9 mouse cellular contexts compared by ENCODE assay signal in genomic region chr9:37085370-37085769, GRCm38 (mm10).
DNase-seq lines count a peak whose midpoint lies in the region; ATAC-seq and TF ChIP-seq lines count a peak whose summit lies in the region.
"Had no signal": no experiment of that assay in that cellular context is flagged by ENCODE, and none has a peak within 500 bp of the region (broad histone marks: within the 10 kb centered on the region; RNA-seq: fewer than 3 reads in every experiment).

No protein-coding gene starts in this region.

- no peak overlapping the region for H3K4me3 ChIP-seq in hindbrain, postnatal 0 days (ENCODE audit: low read length)
- no peak overlapping the region for H3K4me3 ChIP-seq in hindbrain, embryonic 11.5 days (ENCODE audit: low read depth, low read length)
- H3K4me3 ChIP-seq in heart, embryonic 15.5 days, result no peak overlapping the region
- H3K4me3 ChIP-seq: erythroblast, embryonic 14.5 days had no signal

- no peaks in the 10 kb centered on the region for H3K36me3 ChIP-seq in hindbrain, postnatal 0 days (ENCODE audit: insufficient read depth, low read length)
- no peaks in the 10 kb centered on the region for H3K36me3 ChIP-seq in hindbrain, embryonic 11.5 days (ENCODE audit: control insufficient read depth, insufficient read depth, low read length)
- H3K36me3 ChIP-seq in heart, embryonic 15.5 days, result no peaks in the 10 kb centered on the region

- DNase-seq in hindbrain, postnatal 0 days (ENCODE audit: low spot score), result peak; percentile 68
- no peak for DNase-seq in hindbrain, embryonic 11.5 days (ENCODE audit: low spot score)
- peak; percentile 19 for DNase-seq in urinary bladder, postnatal 14 days (ENCODE audit: low spot score)
- no peak for DNase-seq in urinary bladder, postnatal 4 days (ENCODE audit: low spot score in 2 of 2)
- peak; percentile 60 for DNase-seq in telencephalon, adult 2 months (ENCODE audit: low read depth, low spot score)
- DNase-seq in thymus, postnatal 4 days, result no peak
- DNase-seq in urinary bladder, postnatal 25 days (ENCODE audit: low spot score), result no peak

- TF ChIP-seq CTCF in hindbrain, postnatal 0 days (IDR thresholded peaks at IDR 0.05; ENCODE audit: low read depth), result no peak

- ATAC-seq in hindbrain, postnatal 0 days, result peak; percentile 66
- ATAC-seq in hindbrain, embryonic 11.5 days (ENCODE audit: low FRiP score), result no peak
- peak; percentile 62; the same call in 1 of the 2 replicates for ATAC-seq in heart, embryonic 15.5 days (replicated peaks; ENCODE audit: insufficient number of reproducible peaks, insufficient read depth, low FRiP score, low read depth)

- no peak overlapping the region for H3K9ac ChIP-seq in hindbrain, postnatal 0 days (replicated peaks; ENCODE audit: low read length)
- H3K9ac ChIP-seq in hindbrain, embryonic 11.5 days (ENCODE audit: low read depth, low read length), result no peak overlapping the region
- no peak overlapping the region for H3K9ac ChIP-seq in heart, embryonic 15.5 days

- WGBS in hindbrain, postnatal 0 days, result 39% methylated on average over 2 of the region's 2 CpGs
- WGBS in hindbrain, embryonic 11.5 days, result 91% methylated on average over 2 of the region's 2 CpGs
- WGBS in heart, embryonic 15.5 days, result 44% methylated on average over 2 of the region's 2 CpGs

- H3K4me1 ChIP-seq in hindbrain, postnatal 0 days (ENCODE audit: insufficient read depth, low read length), result no peaks in the 10 kb centered on the region
- no peaks in the 10 kb centered on the region; the same call in 1 of the 2 replicates for H3K4me1 ChIP-seq in hindbrain, embryonic 11.5 days (replicated peaks; ENCODE audit: control insufficient read depth, insufficient read depth, low read length)
- peaks cover 17% of the 10 kb centered on the region for H3K4me1 ChIP-seq in heart, embryonic 15.5 days (replicated peaks)

- no peak overlapping the region for H3K27ac ChIP-seq in hindbrain, postnatal 0 days
- H3K27ac ChIP-seq in hindbrain, embryonic 11.5 days (ENCODE audit: low read depth, low read length), result no peak overlapping the region
- peak overlapping the region; percentile 17; the same call in 1 of the 2 replicates for H3K27ac ChIP-seq in heart, embryonic 15.5 days

- H3K27me3 ChIP-seq in hindbrain, postnatal 0 days (ENCODE audit: insufficient read depth, low read length), result no peaks in the 10 kb centered on the region
- H3K27me3 ChIP-seq in hindbrain, embryonic 11.5 days (ENCODE audit: control insufficient read depth, insufficient read depth, low read length), result no peaks in the 10 kb centered on the region
- no peaks in the 10 kb centered on the region for H3K27me3 ChIP-seq in heart, embryonic 15.5 days

- H3K4me2 ChIP-seq in hindbrain, postnatal 0 days (ENCODE audit: low read depth, low read length), result no peak overlapping the region
- H3K4me2 ChIP-seq in hindbrain, embryonic 11.5 days (replicated peaks; ENCODE audit: low read depth, low read length), result no peak overlapping the region
- H3K4me2 ChIP-seq in heart, embryonic 15.5 days, result no peak overlapping the region

- no peaks in the 10 kb centered on the region for H3K9me3 ChIP-seq in hindbrain, postnatal 0 days (ENCODE audit: low read length)
- H3K9me3 ChIP-seq in hindbrain, embryonic 11.5 days (ENCODE audit: control insufficient read depth, low read length), result no peaks in the 10 kb centered on the region
- no peaks in the 10 kb centered on the region for H3K9me3 ChIP-seq in heart, embryonic 15.5 days (replicated peaks)

Comparison
In these comparisons a context has a peak if more than half of its experiments do, and no peak if none do; other contexts are left out.
1. DNase-seq: peak in hindbrain, postnatal 0 days (single experiment), urinary bladder, postnatal 14 days (single experiment) and telencephalon, adult 2 months (single experiment); none in hindbrain, embryonic 11.5 days (single experiment), urinary bladder, postnatal 4 days (0 of 2), thymus, postnatal 4 days (single experiment) and urinary bladder, postnatal 25 days (single experiment).